In the genomic region with DNA sequence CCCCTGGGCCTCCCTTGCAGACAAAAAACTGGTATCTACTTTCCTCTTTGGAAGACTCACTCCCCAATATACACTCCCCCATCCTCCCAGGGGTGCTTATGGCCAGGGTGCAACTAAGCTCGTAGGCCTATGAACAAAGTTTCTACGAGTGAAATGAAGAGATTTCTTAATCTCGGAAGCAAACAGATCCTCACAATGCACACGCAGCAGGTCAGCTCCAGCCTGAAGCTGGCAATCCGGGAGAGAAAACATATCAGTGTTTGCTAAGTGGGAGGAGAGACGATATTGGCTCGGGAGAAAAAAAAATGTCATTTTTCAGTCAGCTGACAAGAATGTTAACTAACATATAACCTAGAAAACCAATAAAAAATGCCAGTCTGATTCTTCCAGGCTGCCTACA, we compare ENCODE assay signal across 15 mouse cellular contexts. TPM values are rescaled to one million over a fixed set of nuclear protein-coding genes. Genes with fewer than 3 reads are reported as not detected.
"Had no signal": no experiment of that assay in that cellular context is flagged by ENCODE, and none has a peak within 500 bp of the region (broad histone marks: within the 10 kb centered on the region; RNA-seq: fewer than 3 reads in every experiment).

No protein-coding gene starts in this region.

- H3K4me3 ChIP-seq: hindbrain, embryonic 15.5 days; left cerebral cortex, adult 2 months; limb, embryonic 10.5 days; liver, embryonic 15.5 days; neural tube, embryonic 13.5 days; stomach, embryonic 15.5 days had no signal

- H3K27me3 ChIP-seq: hindbrain, embryonic 15.5 days; liver, embryonic 15.5 days; megakaryocyte, embryonic 14.5 days; neural tube, embryonic 13.5 days; stomach, embryonic 15.5 days had no signal

- H3K27ac ChIP-seq: hindbrain, embryonic 15.5 days; left cerebral cortex, adult 2 months; limb, embryonic 10.5 days; liver, embryonic 15.5 days; macrophage; neural tube, embryonic 13.5 days; stomach, embryonic 15.5 days had no signal

- H3K36me3 ChIP-seq: hindbrain, embryonic 15.5 days; limb, embryonic 10.5 days; liver, embryonic 15.5 days; neural tube, embryonic 13.5 days; stomach, embryonic 15.5 days had no signal

- DNase-seq: kidney, adult 8-10 months; kidney, postnatal 10 days; kidney, postnatal 4 days; right cerebral cortex, postnatal 14 days; thymus, postnatal 4 days had no signal

- H3K4me1 ChIP-seq: hindbrain, embryonic 15.5 days; liver, embryonic 15.5 days; megakaryocyte, embryonic 14.5 days; neural tube, embryonic 13.5 days; stomach, embryonic 15.5 days had no signal

- H3K4me2 ChIP-seq: hindbrain, embryonic 15.5 days; liver, embryonic 15.5 days; neural tube, embryonic 13.5 days; stomach, embryonic 15.5 days had no signal

- ATAC-seq: inflammation-experienced regulatory T-cells, adult 6 months; intestine, postnatal 0 days had no signal

- H3K9ac ChIP-seq: hindbrain, embryonic 15.5 days; liver, embryonic 15.5 days; neural tube, embryonic 13.5 days; stomach, embryonic 15.5 days had no signal

- H3K9me3 ChIP-seq: hindbrain, embryonic 15.5 days; limb, embryonic 10.5 days; liver, embryonic 15.5 days; neural tube, embryonic 13.5 days; stomach, embryonic 15.5 days had no signal

RNA-seq across cellular contexts. Expression of gene Nos1, which starts 53.7 kb away (rescaled TPM):
- polyA plus RNA-seq: macrophage had no signal
